Mouse (Mus musculus) G1E-ER4 (cell line): Measurements from ENCODE around the gene Gtsf1l. TPM values are rescaled to one million over a fixed set of nuclear protein-coding genes. Genes with fewer than 3 reads are reported as not detected.

ENCODE experiments used
- GATA1 ChIP-seq: IDR thresholded peaks from one replicate; pipeline ENCODE4 v1.8.0; 2012; ENCODE audit warnings: low read length, inconsistent platforms
- polyA plus RNA-seq: library from polyadenylated mRNA; stranded (reverse); fragments of >175 nt; gene quantifications from 2 replicates; pipeline ENCODE4 v1.2.3, GENCODE M21; 2012

The Gtsf1l gene
- polyA plus RNA-seq: not detected in 2 replicates

GRCm38 (mm10) chr2:163087728-163088127, at the start of gene Gtsf1l:
Gene Gtsf1l, minus strand, starts transcription at chr2:163087855.
- no peak for TF ChIP-seq GATA1

- no peak for TF ChIP-seq GATA1
Measured at GRCm38 (mm10) chr2:163136996-163137395, 49.3 kb upstream of the Gtsf1l start.

GRCm38 (mm10) chr2:163135931-163136330, 48.3 kb upstream of the Gtsf1l start:
- TF ChIP-seq GATA1: no peak

GRCm38 (mm10) chr2:163132314-163132713, 44.7 kb upstream of the Gtsf1l start:
- no peak for TF ChIP-seq GATA1

GRCm38 (mm10) chr2:163130837-163131236, 43.2 kb upstream of the Gtsf1l start:
- TF ChIP-seq GATA1: no peak

GRCm38 (mm10) chr2:163123496-163123895, 35.8 kb upstream of the Gtsf1l start:
- TF ChIP-seq GATA1: no peak

GRCm38 (mm10) chr2:163122319-163122718, 34.7 kb upstream of the Gtsf1l start:
- TF ChIP-seq GATA1: no peak

GRCm38 (mm10) chr2:163121353-163121660, 33.7 kb upstream of the Gtsf1l start:
- TF ChIP-seq GATA1: no peak

GRCm38 (mm10) chr2:163120626-163121352, 33.1 kb upstream of the Gtsf1l start:
- TF ChIP-seq GATA1: no peak

- no peak for TF ChIP-seq GATA1
Measured at GRCm38 (mm10) chr2:163111413-163112201, 24.0 kb upstream of the Gtsf1l start.

- no peak for TF ChIP-seq GATA1
Measured at GRCm38 (mm10) chr2:163110706-163111105, 23.1 kb upstream of the Gtsf1l start.

GRCm38 (mm10) chr2:163108385-163108784, 20.7 kb upstream of the Gtsf1l start:
- TF ChIP-seq GATA1: no peak

- no peak for TF ChIP-seq GATA1
Measured at GRCm38 (mm10) chr2:163104086-163104770, 16.6 kb upstream of the Gtsf1l start.

- TF ChIP-seq GATA1: no peak
Measured at GRCm38 (mm10) chr2:163102900-163103653, 15.4 kb upstream of the Gtsf1l start.

GRCm38 (mm10) chr2:163102216-163102615, 14.6 kb upstream of the Gtsf1l start:
- no peak for TF ChIP-seq GATA1
